Mouse (Mus musculus) hematopoietic stem cell, adult 5-6 weeks (primary cell): ENCODE measurements around the gene Ttc7b. TPM values are rescaled to one million over a fixed set of nuclear protein-coding genes. Genes with fewer than 3 reads are reported as not detected.

Source experiments
- ATAC-seq, 2 experiments: fragments of 125-278 bp in 1 of 2; replicated peaks in 1 of 2; 2 replicates each; pipeline ENCODE4 v1.8.0; 2016 to 2017; ENCODE audit warnings: inconsistent platforms in 2 of 2, mild to moderate bottlenecking in 2 of 2, moderate number of reproducible peaks in 2 of 2, low read depth in 1 of 2, moderate TSS enrichment in 1 of 2; ENCODE audit not compliant: low FRiP score in 2 of 2, poor library complexity in 2 of 2, severe bottlenecking in 2 of 2, insufficient read depth in 1 of 2, low TSS enrichment in 1 of 2
- total RNA-seq: library from RNA; stranded (forward); fragments of 172-1452, 232-1000 nt; gene quantifications from 2 replicates; pipeline ENCODE4 v1.2.3, GENCODE M21; 2017

Gene Ttc7b
- total RNA-seq, 1 experiment from 2014 or later, result 23.4 TPM

- no peak for ATAC-seq
Observed at GRCm38 (mm10) chr12:100269967-100270662, 250.5 kb downstream of the Ttc7b start.

GRCm38 (mm10) chr12:100268011-100268410, 252.6 kb downstream of the Ttc7b start:
- peak; percentile 57 to 65; a peak in 3 of 4 replicates for ATAC-seq

GRCm38 (mm10) chr12:100265546-100266309, 254.9 kb downstream of the Ttc7b start:
- no peak for ATAC-seq

- no peak for ATAC-seq
Observed at GRCm38 (mm10) chr12:100264941-100265340, 255.7 kb downstream of the Ttc7b start.

- ATAC-seq, result no peak
Observed at GRCm38 (mm10) chr12:100262846-100263245, 257.8 kb downstream of the Ttc7b start.

- no peak for ATAC-seq
Observed at GRCm38 (mm10) chr12:100261761-100262160, 258.9 kb downstream of the Ttc7b start.

GRCm38 (mm10) chr12:100260151-100260550, 260.5 kb downstream of the Ttc7b start:
- ATAC-seq, result no peak

GRCm38 (mm10) chr12:100257779-100258178, 262.8 kb downstream of the Ttc7b start:
- ATAC-seq, result no peak

GRCm38 (mm10) chr12:100255441-100255949, 265.1 kb downstream of the Ttc7b start:
- no peak for ATAC-seq

GRCm38 (mm10) chr12:100254471-100254870, 266.2 kb downstream of the Ttc7b start:
- ATAC-seq, result no peak

Other genes with a start within 250 kb of the Ttc7b start
- gene Rps6ka5, start 206.2 kb upstream of the Ttc7b start, total RNA-seq, result 67.8 and 70.4 TPM in 2 replicates